Mouse (Mus musculus) activated CD4-positive, CD25-positive, alpha-beta regulatory T cell, adult 4 months (primary cell): ENCODE results near the gene Brsk1. TPM values are rescaled to one million over a fixed set of nuclear protein-coding genes. Genes with fewer than 3 reads are reported as not detected.

Source experiments
- ATAC-seq: one replicate; pipeline ENCODE4 v1.8.0; 2017
- polyA plus RNA-seq, 2 experiments: library from polyadenylated mRNA; unstranded; fragments of 100-300 nt; shearing (Covaris generic); gene quantifications; one replicate each; pipeline ENCODE4 v1.2.1; 2017

Gene Brsk1
- polyA plus RNA-seq, 2 experiments from 2014 or later = not detected

DNA sequence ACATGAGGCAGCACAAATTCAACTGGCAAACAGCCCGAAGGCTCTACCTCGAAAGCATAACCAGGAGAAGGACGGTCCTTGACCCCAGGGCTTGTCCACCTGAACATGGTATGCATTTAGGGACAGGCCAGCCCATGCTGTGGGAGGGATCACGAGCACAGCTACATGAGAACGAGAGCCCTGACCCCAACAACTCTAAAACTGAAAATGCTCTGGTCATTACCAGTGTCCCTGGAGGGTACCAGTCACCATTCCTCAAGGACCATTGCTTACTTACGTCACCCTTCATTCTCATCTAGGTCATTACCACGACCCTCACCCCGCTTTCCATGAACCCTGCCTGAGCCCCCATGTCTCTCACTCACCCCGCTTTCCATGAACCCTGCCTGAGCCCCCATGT is 21.2 kb upstream of the Brsk1 start:
- ATAC-seq = no peak

DNA sequence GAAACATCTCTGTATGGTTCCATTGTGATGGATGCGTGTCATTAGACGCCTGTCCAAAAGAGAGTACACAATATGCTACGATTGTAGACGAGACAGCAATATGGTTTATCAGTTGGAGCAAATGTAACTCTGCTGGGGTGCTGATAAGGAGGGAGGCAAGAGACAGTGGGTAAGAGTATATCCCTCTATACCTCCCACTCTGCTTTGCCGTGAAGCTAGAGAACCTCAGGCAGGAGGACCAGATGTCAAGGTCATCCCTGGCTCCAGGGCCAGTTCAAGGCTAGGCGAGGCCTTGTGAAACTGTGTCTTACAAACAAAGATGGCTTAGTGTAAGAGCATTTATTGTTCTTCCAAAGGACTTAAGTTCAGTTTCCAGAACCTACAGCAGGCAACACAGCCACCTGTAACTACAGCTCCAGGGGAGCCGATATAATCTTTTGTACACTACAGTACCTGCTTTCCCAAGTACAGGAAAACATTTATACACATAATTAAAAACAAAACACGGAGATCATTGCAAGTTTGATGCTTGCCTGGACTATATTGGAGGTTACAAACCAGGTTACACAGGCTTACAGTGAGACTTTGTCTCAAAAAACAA is 19.6 kb upstream of the Brsk1 start:
- ATAC-seq = no peak

DNA sequence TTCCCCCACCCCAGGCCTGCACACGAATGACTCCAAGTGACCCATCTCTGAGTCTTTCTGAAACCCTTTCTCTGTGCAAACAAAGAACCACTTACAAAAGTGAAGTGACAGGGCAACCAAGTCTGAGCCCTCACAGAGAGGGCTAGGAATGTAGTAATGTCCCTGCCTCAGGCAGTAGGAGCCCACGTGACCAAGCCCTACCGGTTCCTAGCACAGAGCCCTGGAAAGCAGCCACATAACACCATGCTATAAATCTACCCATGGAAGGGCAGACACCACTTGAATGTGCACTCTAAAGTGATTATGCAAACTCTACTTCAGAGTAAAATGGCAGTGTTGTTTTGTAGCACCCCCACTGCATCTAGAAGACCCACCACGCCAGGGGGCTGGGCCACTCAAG is 18.4 kb upstream of the Brsk1 start:
- no peak for ATAC-seq

DNA sequence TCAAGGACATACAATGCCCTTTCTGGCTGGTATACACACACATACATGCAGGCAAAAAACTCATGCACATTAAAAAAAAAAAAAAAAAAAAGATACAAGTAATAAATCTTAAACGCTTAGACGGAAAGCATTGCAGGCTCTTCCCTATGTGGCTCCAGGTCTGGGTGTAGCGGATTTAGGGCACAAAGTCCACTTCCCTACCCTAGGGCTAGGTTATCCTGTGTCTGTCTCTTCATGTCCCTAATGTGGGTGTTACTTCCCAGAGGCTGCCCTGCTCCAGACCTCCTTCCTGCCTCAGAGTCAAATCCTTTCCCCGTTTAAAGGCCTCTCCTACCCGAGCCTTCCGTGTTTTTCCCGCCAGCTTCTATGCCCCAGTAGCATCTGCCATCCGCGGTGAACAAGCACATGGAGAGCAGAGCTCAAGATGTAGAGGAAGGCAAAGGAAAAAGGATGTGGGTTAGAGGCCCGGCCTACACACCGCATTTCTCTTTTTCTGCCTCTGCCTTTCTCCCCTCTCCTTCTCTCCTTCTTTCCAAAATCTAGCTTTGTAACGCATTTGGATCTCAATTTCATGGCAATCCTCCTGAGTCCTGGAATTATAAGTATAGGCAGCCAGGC is 16.2 kb upstream of the Brsk1 start:
- ATAC-seq = peak; percentile 79

DNA sequence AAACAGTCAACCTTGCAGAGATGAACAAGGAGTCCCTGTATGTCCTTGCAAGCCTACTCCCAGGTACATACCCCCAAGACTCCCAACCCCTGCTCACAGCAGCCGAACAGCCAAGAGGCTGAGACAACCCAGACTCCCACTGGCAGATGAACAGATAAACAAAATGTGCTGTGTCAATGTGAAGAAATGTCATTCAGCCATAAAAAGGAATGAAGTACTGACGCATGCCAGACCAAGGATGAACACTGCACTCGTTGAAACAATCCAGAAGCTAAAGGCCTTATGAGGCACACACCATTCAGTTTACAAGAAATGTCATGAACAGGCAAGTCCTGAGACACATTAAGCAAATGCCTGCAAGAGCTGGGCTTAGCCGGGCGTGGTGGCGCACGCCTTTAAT is 15.2 kb upstream of the Brsk1 start:
- no peak for ATAC-seq

DNA sequence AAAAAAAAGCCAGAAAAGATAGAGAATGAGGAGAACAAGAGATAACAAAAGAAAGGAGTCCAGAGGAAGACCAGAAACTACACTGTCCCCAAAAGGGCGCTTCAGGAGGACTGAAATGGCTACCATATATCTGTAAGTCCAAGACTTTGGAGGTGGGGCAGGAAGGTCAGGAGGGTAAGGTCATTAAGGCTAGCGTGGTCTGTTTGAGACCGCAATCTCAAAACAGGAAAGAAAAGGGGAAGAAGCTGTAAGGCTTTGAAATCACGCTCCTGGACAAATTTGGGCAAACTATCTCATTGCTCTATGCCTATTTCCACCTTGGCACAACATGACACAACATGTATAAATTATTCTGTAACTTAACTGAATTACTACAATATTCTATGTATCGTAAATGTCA is 7.1 kb upstream of the Brsk1 start:
- no peak for ATAC-seq

DNA sequence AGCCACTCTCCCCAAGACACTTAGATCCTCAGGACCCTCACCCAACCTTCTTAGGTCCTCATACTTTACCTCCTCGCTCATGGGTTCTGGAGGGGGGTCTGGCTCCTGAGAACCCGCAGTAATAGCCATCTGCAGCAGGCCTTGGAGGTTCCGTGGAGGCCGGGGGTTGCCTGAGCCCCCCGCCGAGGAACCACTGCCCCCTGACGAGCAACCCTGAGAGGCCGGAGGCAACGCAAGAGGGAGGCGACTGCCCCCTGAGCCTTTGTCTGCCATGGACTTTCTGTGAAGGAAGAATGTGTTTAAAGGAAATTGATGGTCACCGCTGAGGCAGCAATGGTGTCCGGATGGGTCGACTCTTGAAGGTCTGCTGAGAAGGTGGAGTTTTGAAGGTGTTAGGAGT is 6.2 kb upstream of the Brsk1 start:
- no peak for ATAC-seq

DNA sequence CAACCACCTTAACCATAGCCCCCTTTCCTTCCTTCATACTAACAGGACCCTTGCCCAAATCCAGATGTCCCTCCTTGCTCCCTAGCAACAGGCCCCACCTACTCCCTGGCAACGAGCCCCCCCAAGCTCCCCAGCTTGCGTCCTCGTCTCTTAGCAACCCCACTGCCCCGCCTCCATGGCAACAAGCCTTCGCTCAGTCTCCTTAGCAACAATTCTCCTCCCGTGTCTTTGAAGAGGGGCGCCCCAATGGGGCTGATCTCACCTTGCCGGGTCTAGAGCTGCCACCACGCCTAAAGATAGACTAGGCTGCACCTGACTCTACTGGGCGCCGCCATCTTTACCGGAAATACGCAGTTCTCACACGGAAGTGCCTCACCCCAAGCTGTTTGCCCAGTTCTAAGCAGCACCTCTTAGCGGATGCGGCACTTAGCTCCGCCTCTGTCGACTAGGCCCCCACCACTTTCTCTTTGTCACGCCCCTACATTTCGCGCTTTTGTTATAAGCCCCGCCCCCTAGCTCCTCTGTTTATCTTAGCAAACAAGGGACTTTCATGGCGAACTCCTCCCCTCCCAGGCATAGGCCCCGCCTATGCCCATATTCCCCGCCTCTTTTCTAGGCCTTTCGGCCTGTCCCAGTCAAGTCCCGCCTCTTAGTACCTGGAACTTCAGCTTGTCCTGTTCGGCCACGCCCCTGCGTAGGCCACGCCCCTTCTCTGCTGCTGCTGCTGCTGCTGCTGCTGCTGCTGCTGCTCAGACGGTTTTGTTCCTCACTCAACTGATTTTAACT is 5.6 kb upstream of the Brsk1 start, which contains the start of gene Hspbp1:
Hspbp1 (minus strand) TSS at position 437 of the 786 bp plus-strand sequence.
- ATAC-seq = peak; percentile 95

DNA sequence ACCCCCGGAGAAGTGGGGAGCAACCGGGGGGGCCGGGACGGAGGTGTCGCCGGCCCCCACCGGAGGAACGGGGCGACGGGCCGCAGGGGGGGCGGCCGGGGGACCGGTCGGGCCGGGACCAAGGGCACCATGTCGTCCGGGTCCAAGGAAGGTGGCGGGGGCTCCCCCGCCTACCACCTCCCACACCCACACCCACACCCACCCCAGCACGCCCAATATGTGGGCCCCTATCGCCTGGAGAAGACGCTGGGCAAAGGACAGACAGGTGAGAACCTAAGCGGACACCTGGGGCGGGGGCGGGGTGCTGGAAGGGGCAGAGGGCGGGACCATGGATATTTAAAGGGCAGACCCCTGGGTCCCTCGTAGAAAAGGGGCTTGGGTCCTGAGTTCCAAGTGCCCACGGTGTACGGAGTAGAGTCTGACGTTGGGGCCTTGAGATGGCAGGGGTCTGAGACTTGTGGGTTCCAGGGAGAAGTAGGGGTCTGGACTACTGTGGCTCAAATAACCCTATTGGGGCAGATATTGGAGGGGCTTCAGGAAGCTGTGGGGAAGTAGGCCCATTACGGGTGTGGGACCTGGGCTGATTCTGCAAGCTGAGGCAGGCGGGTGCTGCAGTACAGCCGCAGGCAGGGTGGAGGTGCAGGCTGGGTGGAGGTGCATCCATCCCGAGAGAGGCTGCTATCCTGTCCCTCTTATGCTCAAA is 698 bp downstream of the Brsk1 start:
- no peak for ATAC-seq

DNA sequence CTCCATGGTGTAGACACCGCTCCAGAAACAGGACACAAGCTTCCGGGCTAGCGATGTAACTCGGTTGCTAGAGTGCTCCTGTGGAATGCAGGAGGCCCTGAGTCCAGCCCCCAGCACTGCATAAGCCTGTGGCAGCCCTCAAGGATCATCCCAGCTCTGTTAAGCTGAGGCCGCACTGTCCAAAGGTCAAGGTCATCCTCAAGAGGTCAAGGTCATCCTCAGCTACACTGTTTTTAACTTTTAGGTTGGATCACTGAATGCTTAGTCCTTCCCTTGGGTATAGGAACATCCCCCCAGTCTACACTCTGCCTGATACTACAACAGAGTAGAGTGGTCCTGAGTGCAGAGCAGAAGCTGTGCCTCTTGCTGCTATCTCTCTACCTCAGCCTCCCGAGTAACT is 2.6 kb downstream of the Brsk1 start:
- no peak for ATAC-seq

DNA sequence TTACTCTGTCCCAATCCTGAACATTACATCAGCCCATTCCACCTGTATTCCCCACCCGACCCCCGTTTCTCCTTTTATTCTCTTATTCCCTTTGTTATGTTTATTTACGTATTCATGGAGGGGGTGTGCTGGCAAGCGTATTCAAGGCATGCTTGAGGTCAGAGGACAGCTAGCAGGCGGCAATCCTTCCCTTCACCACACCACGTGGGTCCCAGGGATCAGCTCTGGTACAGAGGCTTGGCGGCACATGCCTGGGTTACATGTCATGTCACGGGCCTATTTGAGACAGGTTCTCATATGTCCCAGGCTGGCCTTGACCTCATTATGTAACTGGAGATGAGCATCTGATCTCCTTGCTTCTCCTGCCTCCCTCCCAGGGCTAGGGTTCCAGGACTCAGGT is 11.9 kb downstream of the Brsk1 start:
- ATAC-seq = no peak

DNA sequence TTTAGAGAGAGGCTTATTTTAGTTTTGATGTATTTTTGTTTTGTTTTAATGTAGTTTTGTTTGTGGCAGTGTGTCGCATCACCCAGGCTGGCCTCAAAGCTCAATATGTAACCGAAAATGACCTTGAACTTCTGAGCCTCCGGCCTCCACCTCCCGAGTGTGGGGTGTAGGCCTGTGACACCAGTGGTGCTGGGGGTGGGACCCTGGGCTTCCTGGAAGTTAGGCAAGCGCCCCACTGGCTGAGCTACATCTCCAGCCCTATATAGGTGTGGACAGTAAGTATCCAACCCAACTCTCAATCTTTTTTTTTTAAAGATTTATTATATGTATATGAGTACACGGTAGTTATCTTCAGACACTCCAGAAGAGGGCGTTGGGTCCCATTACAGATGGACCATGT is 12.8 kb downstream of the Brsk1 start:
- no peak for ATAC-seq

DNA sequence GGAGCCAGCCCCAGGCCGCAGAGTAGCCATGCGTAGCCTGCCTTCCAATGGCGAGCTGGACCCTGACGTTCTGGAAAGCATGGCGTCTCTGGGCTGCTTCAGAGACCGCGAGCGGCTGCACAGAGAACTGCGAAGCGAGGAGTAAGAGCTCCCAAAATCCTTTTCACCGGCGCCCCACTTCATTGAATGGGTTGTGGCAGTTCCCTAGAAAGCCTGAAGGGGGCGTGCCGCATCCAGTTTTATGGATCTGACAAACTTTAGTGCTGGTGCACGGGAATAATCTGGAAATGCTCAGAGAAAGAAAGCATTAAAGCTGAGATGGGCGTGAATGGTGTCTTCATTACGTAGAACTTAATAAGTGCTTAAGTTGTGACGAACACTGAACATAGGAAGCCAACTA is 14.7 kb downstream of the Brsk1 start:
- ATAC-seq = no peak

DNA sequence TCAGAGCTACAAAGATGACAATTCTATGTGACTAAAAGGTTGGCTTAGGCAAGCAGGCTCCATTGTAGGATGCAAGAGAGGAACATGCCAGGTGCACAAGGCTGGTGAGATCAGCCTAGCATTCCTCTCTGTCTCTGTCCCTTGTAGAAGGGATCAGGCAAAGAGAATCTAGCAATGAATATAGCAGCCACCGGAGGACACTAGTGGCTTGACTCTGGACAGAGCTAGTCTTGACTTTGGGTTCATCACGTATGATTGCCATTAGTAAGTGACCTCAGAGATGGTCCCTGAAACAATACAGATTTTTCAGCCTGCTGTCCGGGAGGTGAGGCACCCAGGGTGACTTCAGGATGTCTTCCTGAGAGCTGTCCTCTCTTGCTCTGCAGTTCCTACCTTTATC is 22.2 kb downstream of the Brsk1 start:
- no peak for ATAC-seq

DNA sequence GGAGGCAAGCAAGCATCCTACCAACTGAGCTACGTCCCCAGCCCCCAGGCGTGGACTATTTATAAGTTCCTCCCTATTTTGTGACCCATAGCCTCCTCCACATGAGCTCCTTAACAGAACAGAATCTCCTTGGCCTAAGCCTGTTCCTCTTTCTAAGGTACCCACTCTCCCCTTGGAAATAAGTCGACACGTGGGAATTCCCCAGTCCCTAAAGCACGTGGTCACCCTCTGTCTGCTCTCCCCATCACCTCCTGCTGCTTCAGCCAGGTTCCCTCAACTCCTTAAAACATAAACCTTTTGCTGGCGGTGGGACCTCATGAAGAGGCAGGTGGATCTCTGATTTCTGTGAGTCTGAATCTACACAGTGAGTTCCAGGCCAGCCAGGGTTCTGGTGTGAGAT is 26.6 kb downstream of the Brsk1 start:
- ATAC-seq = no peak

DNA sequence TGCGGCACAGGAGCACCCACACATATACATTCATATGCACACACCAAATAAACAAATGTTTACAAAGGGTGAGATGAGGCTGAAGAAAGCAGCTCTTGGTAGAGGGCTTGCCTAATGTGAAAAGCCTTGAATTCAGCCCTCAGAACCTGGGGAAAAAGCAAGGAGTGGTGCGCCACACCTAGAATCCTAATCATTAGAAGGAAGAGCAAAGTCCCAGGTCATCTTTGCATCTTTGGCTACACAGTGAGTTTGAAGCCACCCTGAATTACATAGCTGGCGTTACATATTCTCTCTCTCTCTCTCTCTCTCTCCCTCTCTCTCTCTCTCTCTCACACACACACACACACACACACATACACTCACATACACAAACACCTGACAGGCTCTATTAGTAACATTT is 28.9 kb downstream of the Brsk1 start:
- ATAC-seq = no peak

DNA sequence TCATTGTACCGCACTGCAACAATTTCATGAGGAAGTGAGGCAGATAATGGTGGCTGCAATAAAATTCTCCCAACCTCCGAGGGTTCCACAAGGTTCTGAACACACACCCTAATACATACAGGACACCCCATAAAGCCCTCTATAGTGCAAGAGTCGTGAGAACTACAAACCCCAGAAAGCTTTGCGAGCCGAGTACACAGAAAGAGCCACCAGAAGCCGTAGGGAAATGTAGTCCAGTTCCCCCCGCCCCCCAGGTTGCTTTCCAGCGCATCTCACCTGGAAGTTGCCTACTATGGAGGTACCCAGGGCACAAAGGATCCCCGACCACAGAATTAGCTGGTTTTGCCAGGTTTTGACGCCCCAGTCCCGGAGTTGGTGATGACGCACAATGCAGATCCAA is 33.1 kb downstream of the Brsk1 start:
- ATAC-seq = no peak

DNA sequence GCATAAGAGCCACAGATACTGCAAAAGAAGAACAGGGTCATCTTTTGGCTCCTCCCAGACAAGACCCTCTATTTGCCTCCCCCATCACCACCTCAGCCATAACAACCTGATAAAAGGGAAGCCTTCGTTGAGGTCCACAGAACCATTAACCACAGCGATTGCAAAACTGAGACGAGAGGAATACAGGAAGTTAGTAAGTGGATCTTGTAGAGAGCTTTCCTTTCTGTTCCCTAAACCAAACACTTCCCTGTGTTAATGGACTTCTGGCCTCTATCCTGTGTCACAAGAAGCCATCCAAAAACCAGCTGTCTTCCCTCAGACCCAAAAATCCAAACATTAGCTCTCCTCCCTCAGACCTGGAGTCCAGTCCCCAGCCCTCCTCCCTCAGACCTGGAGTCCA is 34.0 kb downstream of the Brsk1 start:
- no peak for ATAC-seq

DNA sequence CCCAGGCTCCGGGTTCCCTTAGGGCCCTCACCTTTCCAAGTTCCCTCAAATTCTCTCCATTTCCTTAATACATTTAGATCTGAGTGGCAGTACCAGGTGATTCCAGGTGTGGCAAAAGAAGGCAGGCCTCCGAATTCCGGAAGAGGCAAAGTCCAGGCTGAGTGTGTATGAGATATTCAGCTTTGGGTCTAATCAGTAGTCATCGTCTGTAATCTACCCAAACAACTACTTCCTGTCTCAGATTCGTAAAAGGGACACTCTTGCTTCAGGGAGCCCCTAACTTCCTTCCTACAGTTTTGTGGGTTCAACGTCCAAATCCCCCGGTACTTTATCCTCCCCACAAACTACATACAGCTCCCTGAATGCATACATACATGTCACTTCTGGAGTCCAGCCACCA is 34.8 kb downstream of the Brsk1 start, which contains the start of gene Tmem150b:
Tmem150b (minus strand) TSS at position 81 of the 400 bp plus-strand sequence.
- ATAC-seq = no peak

DNA sequence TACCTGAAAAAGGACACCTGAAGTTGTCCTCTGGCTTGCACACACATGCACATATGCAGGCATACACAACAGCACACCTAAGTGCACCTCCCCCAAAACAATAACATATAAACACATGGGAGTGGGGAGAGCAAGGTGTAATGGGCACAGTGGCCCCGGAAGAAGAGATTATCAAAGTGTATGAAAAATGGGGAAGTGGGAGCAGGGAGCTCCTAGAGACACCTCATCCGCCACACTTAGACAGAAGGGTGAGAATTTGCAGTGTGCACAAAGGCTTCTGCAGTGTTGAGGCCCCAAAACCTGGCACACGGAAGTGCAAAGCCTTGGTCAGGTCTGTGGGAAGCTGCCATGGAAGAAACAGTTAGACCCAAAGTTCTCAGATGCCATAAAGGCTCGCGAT is 40.7 kb downstream of the Brsk1 start:
- no peak for ATAC-seq

DNA sequence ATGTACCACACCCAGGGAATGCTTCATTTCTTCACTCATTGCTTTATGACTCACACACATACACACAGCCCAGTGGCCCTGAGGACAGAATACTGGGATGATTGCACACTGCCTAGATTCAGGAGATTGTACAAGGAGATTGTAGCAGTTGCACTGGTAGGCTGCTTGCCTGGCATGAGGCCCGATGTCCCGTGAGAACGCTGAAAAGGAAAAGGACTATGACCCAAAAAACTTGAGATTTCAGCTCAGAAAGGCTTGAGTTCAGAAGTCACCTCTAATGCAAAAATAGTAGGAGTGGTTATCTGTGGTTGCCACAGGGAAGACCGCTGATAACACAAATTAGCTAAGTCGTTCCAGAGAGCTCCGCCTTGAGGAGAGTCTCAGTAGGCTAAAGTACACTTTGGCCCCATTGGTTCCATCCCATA is 42.6 kb downstream of the Brsk1 start:
- no peak for ATAC-seq

DNA sequence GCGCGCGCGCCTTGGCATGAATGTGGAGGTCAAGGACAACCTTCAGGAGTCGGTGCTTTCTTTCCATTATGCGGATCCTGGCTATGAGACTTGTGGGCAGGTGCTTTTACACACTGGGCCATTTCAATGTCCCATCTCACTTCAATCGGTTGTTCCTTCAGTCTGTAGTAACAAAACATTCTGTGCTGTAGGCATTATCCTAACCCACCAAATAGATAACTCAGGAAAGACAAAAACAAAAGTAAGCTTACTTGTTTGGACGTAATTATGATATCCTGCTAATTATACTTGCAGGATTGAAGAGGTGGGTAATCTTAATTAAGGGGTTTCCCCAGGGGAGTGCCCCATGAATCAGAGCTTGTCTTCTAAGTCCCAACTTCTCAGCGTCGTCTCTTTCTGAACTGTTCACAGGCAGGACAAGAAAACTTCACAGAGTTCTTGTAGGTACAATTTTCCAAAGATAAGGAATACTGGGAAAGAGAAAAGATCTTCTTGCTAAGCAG is 48.7 kb downstream of the Brsk1 start:
- ATAC-seq = peak; percentile 13
